Mouse (Mus musculus): Measurements from ENCODE around the gene Limk1.

The Limk1 gene

DNA sequence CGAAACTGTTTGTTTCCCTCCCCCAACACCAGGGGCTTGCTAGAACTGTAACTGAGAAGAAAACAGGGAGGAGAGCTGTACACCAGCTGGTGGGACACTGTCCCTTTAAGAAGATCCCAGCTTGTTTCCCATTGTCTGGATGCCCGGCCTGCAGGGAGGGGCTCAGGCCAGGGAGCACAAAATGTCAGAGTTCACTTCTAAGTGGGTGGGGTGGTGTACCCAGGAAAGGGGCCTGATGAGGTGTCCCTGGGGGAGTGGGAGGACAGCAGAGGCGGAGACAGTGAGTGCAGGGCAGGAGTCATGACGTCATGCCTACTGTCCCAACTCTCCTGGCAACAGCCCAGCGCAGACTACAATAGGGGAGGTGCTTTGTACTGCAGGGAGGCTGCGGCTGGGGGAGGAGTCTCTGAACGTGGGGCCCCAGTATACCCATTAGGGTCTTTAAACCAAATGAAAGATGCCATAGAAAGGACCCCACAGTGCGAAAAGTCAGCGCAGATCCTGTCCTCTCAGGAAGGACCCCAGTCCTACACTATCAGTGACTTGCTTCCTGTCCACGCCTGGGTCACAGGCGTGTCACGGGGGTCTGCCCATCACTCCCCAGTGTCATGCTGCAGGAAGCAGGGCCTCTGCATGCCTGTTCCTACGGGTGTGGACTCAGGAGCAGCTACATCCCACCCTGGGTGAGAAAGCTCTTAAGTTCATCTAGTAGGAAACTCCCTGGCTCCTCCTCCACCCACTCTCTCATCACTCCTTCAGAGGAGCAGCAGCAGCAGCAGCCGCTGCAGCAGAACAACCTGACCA is 12.2 kb downstream of the Limk1 start:
- peak; percentile 96 for DNase-seq

DNA sequence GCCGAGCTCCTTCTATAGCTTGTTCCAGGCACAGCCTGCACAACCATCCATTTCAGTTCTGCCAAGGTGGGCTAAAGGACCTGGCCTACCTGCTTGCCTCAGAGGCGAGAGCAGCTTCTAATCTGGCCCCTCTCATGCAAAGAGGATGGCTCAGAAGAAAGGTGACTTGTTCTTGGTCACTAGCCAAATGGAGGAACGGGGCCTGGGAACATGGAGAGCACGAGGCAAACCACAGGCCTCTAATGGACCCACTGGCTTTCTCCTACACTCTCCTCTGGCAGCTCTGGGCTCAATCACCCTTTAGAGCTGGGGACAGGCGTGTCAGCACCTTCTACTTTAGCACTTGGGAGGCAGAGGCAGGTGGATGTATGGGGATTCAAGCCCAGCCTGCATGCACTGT is 13.4 kb downstream of the Limk1 start:
- no peak for DNase-seq

- no peak for DNase-seq
Observed at GRCm38 (mm10) chr5:134672611-134673010, 15.8 kb downstream of the Limk1 start.

GRCm38 (mm10) chr5:134672198-134672516 is 16.2 kb downstream of the Limk1 start:
- no peak for DNase-seq

DNA sequence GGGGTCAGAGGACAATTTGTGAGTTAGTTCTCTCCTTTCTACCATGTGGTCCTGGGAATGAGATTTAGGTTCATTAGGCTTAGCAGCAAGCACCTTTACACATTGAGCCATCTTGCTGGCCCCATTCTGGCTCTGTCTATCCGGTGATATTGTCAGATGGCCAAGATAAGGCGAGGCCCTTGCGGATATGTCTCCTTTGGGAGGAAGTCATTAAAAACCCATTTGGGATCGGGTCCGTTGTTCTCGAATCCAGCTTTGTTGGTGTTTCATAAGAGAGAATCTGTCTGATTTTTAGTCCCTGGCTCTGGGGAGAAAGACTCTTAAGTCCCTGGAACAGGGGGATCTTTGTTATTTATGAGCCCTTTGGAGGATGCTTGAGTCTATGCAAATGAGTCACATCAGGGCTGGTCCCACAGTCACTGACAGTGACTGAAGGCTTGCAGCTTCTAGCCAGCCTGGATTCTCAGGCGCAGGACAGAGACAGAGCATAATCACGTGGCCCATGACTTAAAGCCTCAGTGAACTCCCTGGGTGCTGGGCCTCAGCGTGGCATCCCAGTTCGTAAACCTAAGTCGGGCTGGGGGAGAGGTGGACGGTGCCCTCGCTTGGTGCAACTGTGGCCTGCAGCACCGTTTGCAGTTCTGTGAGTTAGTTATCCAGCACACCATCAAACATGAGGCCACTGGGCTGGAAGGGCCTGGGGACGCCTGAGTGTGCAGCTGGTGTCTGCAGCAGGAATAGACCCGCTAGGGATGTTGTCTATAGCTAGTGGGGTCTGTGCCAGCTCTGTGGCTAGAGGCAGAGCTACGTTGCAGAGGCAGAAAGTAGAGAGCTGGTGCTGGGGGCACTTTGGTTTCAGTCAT is 16.8 kb downstream of the Limk1 start:
- DNase-seq, result peak; percentile 45

- DNase-seq, result no peak
Observed at GRCm38 (mm10) chr5:134669001-134669708, 19.2 kb downstream of the Limk1 start.

GRCm38 (mm10) chr5:134668495-134668894 is 19.9 kb downstream of the Limk1 start:
- peak; percentile 69 for DNase-seq

DNA sequence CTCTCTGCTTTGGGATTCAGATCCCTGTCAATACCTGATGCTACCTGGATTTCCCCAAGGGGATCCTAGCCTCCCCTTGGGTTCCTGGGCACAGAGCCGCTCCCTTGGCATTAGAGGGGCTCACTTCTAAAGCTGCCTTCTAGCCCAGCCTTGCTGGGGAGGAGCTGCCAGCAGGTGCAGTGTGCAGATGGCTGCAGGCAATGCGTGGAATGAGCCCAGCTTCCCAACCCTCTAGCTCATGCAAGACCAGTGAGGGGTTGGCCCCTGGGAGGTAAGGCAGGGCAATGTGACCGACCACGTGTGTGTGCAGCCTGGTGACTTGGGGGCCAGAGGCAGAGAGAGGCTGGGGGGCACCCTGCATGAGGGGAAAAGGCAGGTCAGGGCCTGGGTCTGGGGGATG is 31.7 kb downstream of the Limk1 start:
- no peak for DNase-seq

GRCm38 (mm10) chr5:134652015-134652414 is 36.4 kb downstream of the Limk1 start:
- DNase-seq, result peak; percentile 93

DNA sequence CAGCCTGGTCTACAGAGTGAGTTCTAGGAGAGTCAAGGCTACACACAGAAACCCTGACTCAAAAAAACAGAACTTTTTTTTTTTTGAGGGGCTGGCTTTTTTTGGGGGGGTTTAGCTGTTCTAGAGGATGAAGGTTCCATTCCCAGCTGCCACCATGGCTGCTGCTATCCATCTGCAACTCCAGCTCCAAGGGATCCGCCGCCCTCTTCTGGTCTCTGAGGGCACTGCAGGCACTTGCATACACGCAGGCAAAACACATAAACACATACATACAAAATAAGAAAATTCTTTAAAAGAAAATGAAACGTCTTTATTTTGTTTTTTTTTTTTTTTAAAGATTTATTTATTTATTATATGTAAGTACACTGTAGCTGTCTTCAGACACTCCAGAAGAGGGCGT is 37.5 kb downstream of the Limk1 start:
- peak; percentile 88 for DNase-seq

- DNase-seq, result peak; percentile 51
Observed at GRCm38 (mm10) chr5:134648976-134649375, 39.4 kb downstream of the Limk1 start.

GRCm38 (mm10) chr5:134647394-134647793 is 41.0 kb downstream of the Limk1 start:
- DNase-seq, result no peak

DNA sequence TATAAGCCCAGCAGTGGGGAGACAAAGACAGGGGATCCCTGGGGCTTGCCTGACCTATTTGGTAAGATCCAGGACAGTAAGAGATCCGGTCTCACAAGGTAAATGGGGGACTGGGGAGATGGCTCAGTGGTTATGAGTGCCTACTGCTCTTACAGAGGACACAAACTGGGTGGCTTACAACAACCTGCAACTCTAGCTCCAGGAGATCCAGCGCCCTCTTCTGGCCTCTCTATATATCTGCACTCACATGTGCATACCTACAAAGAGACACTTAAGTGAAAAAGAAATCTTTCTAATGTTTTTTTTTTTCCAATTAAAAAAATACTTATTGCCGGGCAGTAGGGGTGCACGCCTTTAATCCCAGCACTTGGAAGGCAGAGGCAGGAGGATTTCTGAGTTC is 41.9 kb downstream of the Limk1 start:
- no peak for DNase-seq

DNA sequence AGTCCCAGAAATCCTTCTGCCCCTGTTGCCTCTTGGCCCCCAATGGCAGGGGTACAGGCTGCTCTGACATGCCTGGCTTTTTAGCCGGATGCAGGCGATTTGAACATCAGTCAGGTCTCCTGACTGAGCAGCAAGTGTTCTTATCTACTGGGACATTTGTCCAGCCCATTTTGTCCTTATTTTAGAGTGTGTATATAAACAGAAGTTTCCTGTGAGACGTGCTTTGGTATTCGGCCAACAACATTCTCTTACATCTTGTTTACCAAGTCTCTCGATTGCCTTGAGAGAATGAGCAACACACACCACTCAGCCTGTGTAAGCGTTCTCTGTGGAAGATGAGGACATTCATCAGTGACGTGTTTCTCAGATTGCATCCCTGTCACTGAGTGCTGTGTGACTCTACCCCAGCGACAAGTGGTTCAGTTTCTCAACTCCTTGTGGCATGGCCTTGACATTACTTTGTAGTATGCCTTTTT is 43.7 kb downstream of the Limk1 start:
- peak; percentile 96 for DNase-seq

GRCm38 (mm10) chr5:134644121-134644520 is 44.3 kb downstream of the Limk1 start:
- no peak for DNase-seq

- DNase-seq, result no peak
Observed at GRCm38 (mm10) chr5:134640371-134640770, 48.0 kb downstream of the Limk1 start.

GRCm38 (mm10) chr5:134639269-134639682 is 49.1 kb downstream of the Limk1 start, which contains the start of gene Eif4h:
Eif4h (minus strand) TSS chr5:134639490.
- peak; percentile 98 for DNase-seq

- no peak for DNase-seq
Observed at GRCm38 (mm10) chr5:134638461-134639268, 49.7 kb downstream of the Limk1 start.

GRCm38 (mm10) chr5:134637820-134638367 is 50.5 kb downstream of the Limk1 start:
- no peak for DNase-seq

DNA sequence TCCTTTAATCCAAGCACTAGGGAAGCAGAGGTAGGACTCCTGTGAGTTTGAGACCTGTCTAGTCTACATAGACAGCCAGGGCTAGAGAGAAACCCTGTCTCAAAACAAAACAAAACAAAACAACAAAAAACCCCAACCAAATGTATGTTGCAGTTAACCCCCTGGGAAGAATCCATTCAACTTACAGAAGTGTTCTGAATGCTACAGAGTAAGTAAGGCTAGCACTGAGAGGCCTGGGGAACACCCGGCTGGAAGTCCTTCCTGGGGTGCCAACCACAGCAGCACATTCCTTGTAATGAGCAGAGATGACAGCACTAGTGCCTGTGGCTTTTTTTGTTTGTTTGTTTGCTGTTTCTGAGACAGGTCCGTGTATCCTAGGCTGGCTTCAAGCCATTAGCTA is 55.6 kb downstream of the Limk1 start:
- no peak for DNase-seq

DNA sequence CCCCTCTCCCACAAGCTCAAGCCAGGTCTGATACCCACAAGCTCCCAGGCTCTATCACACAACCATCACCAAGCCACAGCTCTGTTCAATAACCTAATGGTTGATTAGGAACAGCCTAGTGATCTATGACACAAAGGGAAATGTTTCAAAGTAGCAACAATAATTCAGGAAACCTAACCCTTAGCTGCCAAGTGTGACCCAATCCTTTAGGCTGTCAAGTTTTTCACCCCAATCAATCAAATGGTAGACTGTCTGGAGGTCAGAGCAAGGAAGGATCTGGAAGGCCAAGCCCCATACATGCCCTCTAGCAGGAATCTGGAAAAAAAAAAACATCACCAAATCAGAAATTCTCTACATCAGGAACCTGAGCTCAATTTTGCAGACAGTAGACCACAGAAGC is 57.6 kb downstream of the Limk1 start:
- no peak for DNase-seq

DNA sequence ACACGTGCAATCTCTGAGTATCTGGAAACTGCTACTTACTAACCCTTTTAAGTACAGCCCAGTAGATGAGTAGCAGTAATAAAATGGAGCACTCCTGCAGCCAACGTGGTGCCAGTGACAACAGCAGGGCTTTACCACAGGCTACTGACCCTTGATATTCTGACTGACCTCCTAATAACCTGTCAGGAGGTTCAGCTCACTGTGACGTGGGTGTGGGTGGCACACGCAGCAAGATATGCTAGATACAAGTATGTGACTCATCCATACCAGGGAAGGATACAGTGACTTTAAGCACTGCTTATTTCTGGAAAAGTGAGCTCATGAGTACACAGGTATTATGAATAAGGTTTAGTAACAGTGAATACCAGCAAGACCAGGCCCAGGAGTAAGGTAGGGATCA is 58.9 kb downstream of the Limk1 start:
- DNase-seq, result no peak
